Mouse (Mus musculus) hindbrain, embryonic 11.5 days (tissue): ENCODE data around the gene Ptprm. TPM values are rescaled to one million over a fixed set of nuclear protein-coding genes. Genes with fewer than 3 reads are reported as not detected.

Source experiments
- ATAC-seq: fragments of 200-750 bp; cut with Nextera tagmentation; 2 replicates; pipeline ENCODE4 v1.8.0; 2017; ENCODE audit warnings: mild to moderate bottlenecking, moderate TSS enrichment, moderate library complexity; ENCODE audit not compliant: low FRiP score
- DNase-seq: peaks from one replicate; pipeline ENCODE4 v3.0.0-alpha.2; 2015; ENCODE audit warnings: low spot score
- H3K27ac ChIP-seq: fragments of 300-500 bp; sonication (generic); 2 replicates; pipeline ENCODE4 v1.5.1; 2014; ENCODE audit warnings: mild to moderate bottlenecking, low read depth, low read length
- H3K27me3 ChIP-seq: fragments of 300-500 bp; sonication (generic); 2 replicates; pipeline ENCODE4 v1.6.1; 2014; ENCODE audit warnings: mild to moderate bottlenecking, low read length, moderate library complexity, mixed read lengths; ENCODE audit not compliant: control insufficient read depth, insufficient read depth
- H3K36me3 ChIP-seq: fragments of 300-500 bp; sonication (generic); 2 replicates; pipeline ENCODE4 v1.6.1; 2014; ENCODE audit warnings: mild to moderate bottlenecking, low read length, moderate library complexity, mixed read lengths; ENCODE audit not compliant: control insufficient read depth, insufficient read depth
- H3K4me1 ChIP-seq: fragments of 300-500 bp; sonication (generic); replicated peaks from 2 replicates; pipeline ENCODE4 v1.6.1; 2014; ENCODE audit warnings: low read length, mixed read lengths; ENCODE audit not compliant: control insufficient read depth, insufficient read depth
- H3K4me2 ChIP-seq: fragments of 300-500 bp; sonication (generic); replicated peaks from 2 replicates; pipeline ENCODE4 v1.6.1; 2014; ENCODE audit warnings: mild to moderate bottlenecking, low read depth, low read length
- H3K4me3 ChIP-seq: fragments of 300-500 bp; sonication (generic); 2 replicates; pipeline ENCODE4 v1.5.1; 2014; ENCODE audit warnings: low read depth, low read length
- H3K9ac ChIP-seq: fragments of 300-500 bp; sonication (generic); 2 replicates; pipeline ENCODE4 v1.6.1; 2014; ENCODE audit warnings: low read depth, low read length
- H3K9me3 ChIP-seq: fragments of 300-500 bp; sonication (generic); 2 replicates; pipeline ENCODE4 v1.6.1; 2016; ENCODE audit warnings: low read length; ENCODE audit not compliant: control insufficient read depth
- WGBS: fragments of 180-500 bp; shearing (Covaris S2); extraction: QIAGEN DNeasy Blood & Tissue Kit; methylation state at CpG from one replicate; pipeline ENCODE4 v1.1.7; 2014; 5-methylcytosine and 5-hydroxymethylcytosine counted together
- polyA plus RNA-seq: library from polyadenylated mRNA; unstranded; fragments of >200 nt; fragmentation: Nextera tagmentation; extraction: Ambion mirVana; gene quantifications from 2 replicates; pipeline ENCODE4 v1.2.1, GENCODE M21; 2014

Gene Ptprm
- polyA plus RNA-seq, 1 experiment from 2014 or later, result 11.2 TPM

GRCm38 (mm10) chr17:67352956-67353795 lies 1.1 kb downstream of the Ptprm start:
- H3K36me3 ChIP-seq, result no peaks in the 10 kb centered on the region
- H3K9ac ChIP-seq, result peak overlapping the region; percentile 78
- H3K4me2 ChIP-seq, result peak overlapping the region; percentile 92
- no peaks in the 10 kb centered on the region for H3K9me3 ChIP-seq
- no peaks in the 10 kb centered on the region for H3K27me3 ChIP-seq
- peak; percentile 28 for ATAC-seq
- WGBS, result 5% methylated on average over 50 of the region's 50 CpGs
- no peak overlapping the region for H3K27ac ChIP-seq
- no peaks in the 10 kb centered on the region for H3K4me1 ChIP-seq
- DNase-seq, result peak; percentile 60
- H3K4me3 ChIP-seq, result peak overlapping the region; percentile 73

- ATAC-seq (no peak), DNase-seq (no peak)
- Histone ChIP-seq H3K27ac (no peak overlapping the region), H3K9me3 (no peaks in the 10 kb centered on the region), H3K27me3 (no peaks in the 10 kb centered on the region), H3K36me3 (no peaks in the 10 kb centered on the region), H3K4me3 (no peak overlapping the region), H3K4me2 (no peak overlapping the region), H3K4me1 (no peaks in the 10 kb centered on the region), H3K9ac (no peak overlapping the region)
- WGBS, result 73% methylated on average over 5 of the region's 5 CpGs
Observed at GRCm38 (mm10) chr17:67351423-67351822, 2.8 kb downstream of the Ptprm start.

GRCm38 (mm10) chr17:67350536-67350935 lies 3.7 kb downstream of the Ptprm start:
- no peak overlapping the region for H3K4me2 ChIP-seq
- no peak for DNase-seq
- no peaks in the 10 kb centered on the region for H3K27me3 ChIP-seq
- H3K4me3 ChIP-seq, result no peak overlapping the region
- ATAC-seq, result no peak
- no peak overlapping the region for H3K27ac ChIP-seq
- H3K9me3 ChIP-seq, result no peaks in the 10 kb centered on the region
- H3K4me1 ChIP-seq, result no peaks in the 10 kb centered on the region
- no peak overlapping the region for H3K9ac ChIP-seq
- WGBS, result 80% methylated on average over 7 of the region's 7 CpGs
- no peaks in the 10 kb centered on the region for H3K36me3 ChIP-seq

- Histone ChIP-seq H3K4me2 (no peak overlapping the region), H3K4me1 (no peaks in the 10 kb centered on the region), H3K27me3 (no peaks in the 10 kb centered on the region), H3K4me3 (no peak overlapping the region), H3K27ac (no peak overlapping the region), H3K9ac (no peak overlapping the region), H3K9me3 (no peaks in the 10 kb centered on the region), H3K36me3 (no peaks in the 10 kb centered on the region)
- 92% methylated on average over 8 of the region's 8 CpGs for WGBS
- ATAC-seq, result no peak
- peak; percentile 18 for DNase-seq
Observed at GRCm38 (mm10) chr17:67349594-67349993, 4.7 kb downstream of the Ptprm start.

- H3K27ac ChIP-seq, result no peak overlapping the region
- no peaks in the 10 kb centered on the region for H3K4me1 ChIP-seq
- WGBS, result 85% methylated on average over 10 of the region's 10 CpGs
- H3K27me3 ChIP-seq, result no peaks in the 10 kb centered on the region
- no peak overlapping the region for H3K4me2 ChIP-seq
- H3K4me3 ChIP-seq, result no peak overlapping the region
- no peaks in the 10 kb centered on the region for H3K9me3 ChIP-seq
- H3K36me3 ChIP-seq, result no peaks in the 10 kb centered on the region
- DNase-seq, result no peak
- no peak overlapping the region for H3K9ac ChIP-seq
- no peak for ATAC-seq
Observed at GRCm38 (mm10) chr17:67346921-67347320, 7.3 kb downstream of the Ptprm start.

GRCm38 (mm10) chr17:67345157-67345556 lies 9.1 kb downstream of the Ptprm start:
- Histone ChIP-seq H3K4me2 (no peak overlapping the region), H3K9me3 (no peaks in the 10 kb centered on the region), H3K27me3 (no peaks in the 10 kb centered on the region), H3K4me1 (no peaks in the 10 kb centered on the region), H3K27ac (no peak overlapping the region), H3K36me3 (no peaks in the 10 kb centered on the region), H3K4me3 (no peak overlapping the region), H3K9ac (no peak overlapping the region)
- no peak for ATAC-seq
- WGBS, result 93% methylated on average over 8 of the region's 8 CpGs
- no peak for DNase-seq

- Histone ChIP-seq H3K4me2 (no peak overlapping the region), H3K27ac (no peak overlapping the region), H3K9me3 (no peaks in the 10 kb centered on the region), H3K4me1 (no peaks in the 10 kb centered on the region), H3K9ac (no peak overlapping the region), H3K36me3 (no peaks in the 10 kb centered on the region), H3K4me3 (no peak overlapping the region), H3K27me3 (no peaks in the 10 kb centered on the region)
- ATAC-seq (no peak), DNase-seq (no peak)
- WGBS, result 92% methylated on average over 2 of the region's 2 CpGs
Observed at GRCm38 (mm10) chr17:67343471-67343870, 10.8 kb downstream of the Ptprm start.

GRCm38 (mm10) chr17:67343006-67343405 lies 11.3 kb downstream of the Ptprm start:
- no peak overlapping the region for H3K4me3 ChIP-seq
- H3K4me2 ChIP-seq, result no peak overlapping the region
- H3K9ac ChIP-seq, result no peak overlapping the region
- H3K4me1 ChIP-seq, result no peaks in the 10 kb centered on the region
- no peaks in the 10 kb centered on the region for H3K36me3 ChIP-seq
- ATAC-seq, result no peak
- no peak for DNase-seq
- 92% methylated on average over 6 of the region's 6 CpGs for WGBS
- no peaks in the 10 kb centered on the region for H3K27me3 ChIP-seq
- H3K9me3 ChIP-seq, result no peaks in the 10 kb centered on the region
- H3K27ac ChIP-seq, result no peak overlapping the region

- ATAC-seq, result no peak
- Histone ChIP-seq H3K36me3 (no peaks in the 10 kb centered on the region), H3K27ac (no peak overlapping the region), H3K27me3 (no peaks in the 10 kb centered on the region), H3K9ac (no peak overlapping the region), H3K4me1 (no peaks in the 10 kb centered on the region), H3K4me3 (no peak overlapping the region), H3K9me3 (no peaks in the 10 kb centered on the region), H3K4me2 (no peak overlapping the region)
- WGBS, result 79% methylated on average over 6 of the region's 6 CpGs
- DNase-seq, result no peak
Observed at GRCm38 (mm10) chr17:67340362-67340761, 13.9 kb downstream of the Ptprm start.
